Mouse (Mus musculus) kidney, adult 2 months (tissue): ENCODE measurements around the gene Dand5.

Experiments used
- CTCF ChIP-seq: fragments of 200-500 bp; conservative IDR thresholded peaks from 2 replicates; pipeline ENCODE4 v1.5.1; 2011; ENCODE audit warnings: low read depth, mild to moderate bottlenecking, control low read depth, low read length, moderate library complexity, mixed read lengths; ENCODE audit not compliant: insufficient read depth, insufficient read length
- POLR2A ChIP-seq: fragments of 200-500 bp; IDR thresholded peaks from one replicate; pipeline ENCODE4 v1.6.1; 2011; ENCODE audit warnings: low read depth, low read length, control low read depth

DNA sequence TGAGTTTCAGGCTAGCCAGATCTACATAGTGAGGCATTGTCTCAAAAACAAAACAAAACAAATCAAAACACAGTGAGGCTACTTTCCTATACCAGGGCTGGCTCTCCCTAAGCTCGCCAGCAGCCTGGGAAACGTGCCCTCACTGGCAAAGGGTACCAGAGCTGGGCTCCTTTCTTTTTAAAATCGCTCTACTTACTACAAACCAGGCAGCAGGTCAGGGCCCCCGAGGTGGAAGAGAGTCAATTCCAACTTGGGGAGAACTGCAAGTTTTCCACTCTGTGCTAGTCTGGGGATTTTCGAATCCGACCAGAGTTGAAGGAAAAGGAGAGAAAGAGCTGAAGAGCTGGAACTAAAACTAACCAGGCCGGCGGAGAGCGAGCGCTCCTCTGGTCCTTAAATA, 39.9 kb downstream of the Dand5 start:
- TF ChIP-seq CTCF (no peak), POLR2A (no peak)
